Mouse (Mus musculus) right cerebral cortex, adult 18-20 months (tissue): ENCODE measurements at regions not wholly inside any gene's neighbourhood (a gene's known extent, or its start where the extent isn't known, plus 50 kb on each side); places are given as distances from the start of the nearest gene placed in this dataset.

Experiments
- DNase-seq: peaks from one replicate; pipeline ENCODE4 v3.0.0; 2022; ENCODE audit warnings: mixed read lengths

DNA sequence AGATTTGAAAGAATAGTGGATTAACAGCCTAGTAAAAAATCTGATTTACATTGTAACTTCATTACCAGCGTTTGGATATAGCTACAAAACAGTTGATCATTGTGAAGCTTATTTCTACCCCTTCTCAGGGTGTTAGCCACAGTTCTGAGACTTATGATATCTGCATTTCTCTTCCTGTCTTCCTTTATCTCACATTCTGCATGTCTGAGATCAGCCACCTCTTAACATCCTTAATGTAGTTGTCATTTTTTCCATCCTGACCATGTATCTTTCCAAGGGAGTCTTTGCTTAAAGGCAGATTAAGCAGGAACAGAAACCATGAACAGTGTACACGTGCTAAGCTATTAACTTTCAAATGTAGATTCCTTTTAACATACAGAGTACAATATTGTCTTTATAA lies 1278.2 kb downstream of the Kcnt2 start:
- DNase-seq = no peak

- DNase-seq = peak; percentile 3
Observed at GRCm38 (mm10) chr1:141533160-141533559, 1287.2 kb downstream of the Kcnt2 start.
